Mouse (Mus musculus) G1E (cell line): ENCODE results near the gene Fkbp11.

ENCODE experiments used
- CTCF ChIP-seq: IDR thresholded peaks from 2 replicates; pipeline ENCODE4 v1.5.1; 2012; ENCODE audit warnings: low read depth, low read length, inconsistent platforms, mixed read lengths
- GATA1 ChIP-seq: IDR thresholded peaks from 2 replicates; pipeline ENCODE4 v1.6.1; 2012; ENCODE audit warnings: borderline replicate concordance, low read length, inconsistent platforms, mixed read lengths
- POLR2AphosphoS5 ChIP-seq: IDR thresholded peaks from 2 replicates; pipeline ENCODE4 v1.6.1; 2012; ENCODE audit warnings: low read depth, low read length, inconsistent platforms; ENCODE audit not compliant: insufficient replicate concordance

DNA sequence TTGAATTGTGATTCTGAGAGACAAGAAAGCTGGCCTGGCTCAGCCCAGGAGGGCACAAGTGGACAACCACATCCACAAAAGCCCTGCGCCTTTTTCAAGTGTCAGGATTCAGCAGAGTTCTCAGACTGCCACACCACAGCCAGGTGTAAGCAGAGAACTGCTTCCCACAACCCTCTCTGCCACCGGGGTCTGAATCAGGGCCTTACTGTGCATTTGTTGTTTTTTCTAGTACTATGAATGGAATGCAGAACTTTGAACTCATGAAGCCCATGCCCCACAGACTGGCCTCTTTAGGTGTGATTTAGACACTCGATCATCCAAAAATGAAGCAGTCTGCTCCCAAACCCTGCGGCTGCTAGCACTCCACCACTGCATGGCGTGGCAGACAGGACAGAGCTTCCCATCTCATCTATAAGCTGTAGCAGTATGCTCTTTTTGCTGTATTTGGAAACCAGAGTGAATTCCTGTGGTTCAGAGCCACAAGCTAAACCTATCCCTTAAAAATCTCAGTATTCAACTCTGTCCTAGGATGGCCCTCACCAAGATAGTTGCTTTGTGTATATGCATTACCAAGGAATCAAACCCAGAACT, 6.1 kb upstream of the Fkbp11 start:
- TF ChIP-seq CTCF, result no peak
- TF ChIP-seq GATA1, result no peak
- no peak for TF ChIP-seq POLR2AphosphoS5
